Mouse (Mus musculus): ENCODE data around the gene Zbtb22. TPM values are rescaled to one million over a fixed set of nuclear protein-coding genes. Genes with fewer than 3 reads are reported as not detected.
A peak's percentile ranks its signal among the peaks of the same experiment; 100 is the strongest.
"Not testable (repeated sequence)": the region's sequence is repeated elsewhere in the genome, so short reads cannot be mapped to it uniquely, and the experiment has no call there.

The Zbtb22 gene
- polyA plus RNA-seq, 1 experiment from 2014 or later: 11.4 TPM

- no peak overlapping the region for H3K4me2 ChIP-seq (replicated peaks)
- 0 out of 2 replicates have a peak, but pooled peaks cover 4% of the 10 kb centered on the region for H3K4me1 ChIP-seq (replicated peaks; ENCODE audit: control insufficient read depth, insufficient read depth, low read length)
- H3K9ac ChIP-seq: no peak overlapping the region
- no peaks in the 10 kb centered on the region for H3K9me3 ChIP-seq (ENCODE audit: control insufficient read depth, low read length)
- no peak overlapping the region for H3K27ac ChIP-seq
- H3K36me3 ChIP-seq (replicated peaks; ENCODE audit: control insufficient read depth, insufficient read depth): no peaks in the 10 kb centered on the region
- DNase-seq (ENCODE audit: low spot score): no peak
- no peak overlapping the region for H3K4me3 ChIP-seq (replicated peaks; ENCODE audit: low read length)
- no peak for ATAC-seq (ENCODE audit: low FRiP score)
- H3K27me3 ChIP-seq (ENCODE audit: control insufficient read depth, insufficient read depth, low read length): no peaks in the 10 kb centered on the region
- 65% methylated on average over 2 of the region's 2 CpGs for WGBS
Observed at GRCm38 (mm10) chr17:33891357-33891756, 24.3 kb upstream of the Zbtb22 start.

- not testable (repeated sequence) for DNase-seq (ENCODE audit: low spot score); H3K9me3 ChIP-seq (ENCODE audit: control insufficient read depth, low read length); H3K27ac ChIP-seq; H3K27me3 ChIP-seq (ENCODE audit: control insufficient read depth, insufficient read depth, low read length); ATAC-seq (ENCODE audit: low FRiP score); H3K4me1 ChIP-seq (replicated peaks; ENCODE audit: control insufficient read depth, insufficient read depth, low read length); H3K4me2 ChIP-seq (replicated peaks); H3K9ac ChIP-seq; H3K4me3 ChIP-seq (replicated peaks; ENCODE audit: low read length); H3K36me3 ChIP-seq (replicated peaks; ENCODE audit: control insufficient read depth, insufficient read depth)
- WGBS: 65% methylated on average over 6 of the region's 6 CpGs
Observed at GRCm38 (mm10) chr17:33891892-33892291, 23.8 kb upstream of the Zbtb22 start.

GRCm38 (mm10) chr17:33892429-33892828 is 23.3 kb upstream of the Zbtb22 start:
- no peak overlapping the region for H3K9ac ChIP-seq
- no peak for ATAC-seq (ENCODE audit: low FRiP score)
- no peak overlapping the region for H3K4me2 ChIP-seq (replicated peaks)
- H3K9me3 ChIP-seq (ENCODE audit: control insufficient read depth, low read length): no peaks in the 10 kb centered on the region
- DNase-seq (ENCODE audit: low spot score): no peak
- H3K4me3 ChIP-seq (replicated peaks; ENCODE audit: low read length): no peak overlapping the region
- 0 out of 2 replicates have a peak, but pooled peaks cover 4% of the 10 kb centered on the region for H3K4me1 ChIP-seq (replicated peaks; ENCODE audit: control insufficient read depth, insufficient read depth, low read length)
- H3K27ac ChIP-seq: no peak overlapping the region
- H3K36me3 ChIP-seq (replicated peaks; ENCODE audit: control insufficient read depth, insufficient read depth): no peaks in the 10 kb centered on the region
- no peaks in the 10 kb centered on the region for H3K27me3 ChIP-seq (ENCODE audit: control insufficient read depth, insufficient read depth, low read length)
- WGBS: 17% methylated on average over 7 of the region's 7 CpGs

- H3K9me3 ChIP-seq (ENCODE audit: control insufficient read depth, low read length); DNase-seq (ENCODE audit: low spot score); H3K27me3 ChIP-seq (ENCODE audit: control insufficient read depth, insufficient read depth, low read length); H3K36me3 ChIP-seq (replicated peaks; ENCODE audit: control insufficient read depth, insufficient read depth); H3K4me3 ChIP-seq (replicated peaks; ENCODE audit: low read length); H3K4me2 ChIP-seq (replicated peaks); H3K9ac ChIP-seq; H3K4me1 ChIP-seq (replicated peaks; ENCODE audit: control insufficient read depth, insufficient read depth, low read length); H3K27ac ChIP-seq; ATAC-seq (ENCODE audit: low FRiP score): not testable (repeated sequence)
- WGBS: 76% methylated on average over 4 of the region's 4 CpGs
Observed at GRCm38 (mm10) chr17:33893011-33893410, 22.7 kb upstream of the Zbtb22 start.

- no peaks in the 10 kb centered on the region for H3K36me3 ChIP-seq (replicated peaks; ENCODE audit: control insufficient read depth, insufficient read depth)
- no peaks in the 10 kb centered on the region for H3K9me3 ChIP-seq (ENCODE audit: control insufficient read depth, low read length)
- H3K4me2 ChIP-seq (replicated peaks): no peak overlapping the region
- WGBS: 46% methylated on average over 6 of the region's 6 CpGs
- ATAC-seq (ENCODE audit: low FRiP score) (no peak), DNase-seq (ENCODE audit: low spot score) (peak; percentile 63)
- H3K4me1 ChIP-seq (replicated peaks; ENCODE audit: control insufficient read depth, insufficient read depth, low read length): no peaks in the 10 kb centered on the region
- H3K9ac ChIP-seq: no peak overlapping the region
- H3K4me3 ChIP-seq (replicated peaks; ENCODE audit: low read length): no peak overlapping the region
- no peak overlapping the region for H3K27ac ChIP-seq
- no peaks in the 10 kb centered on the region for H3K27me3 ChIP-seq (ENCODE audit: control insufficient read depth, insufficient read depth, low read length)
Observed at GRCm38 (mm10) chr17:33897114-33897794, 18.4 kb upstream of the Zbtb22 start.

- H3K36me3 ChIP-seq (replicated peaks; ENCODE audit: control insufficient read depth, insufficient read depth); H3K4me1 ChIP-seq (replicated peaks; ENCODE audit: control insufficient read depth, insufficient read depth, low read length); H3K9me3 ChIP-seq (ENCODE audit: control insufficient read depth, low read length); H3K9ac ChIP-seq; H3K4me2 ChIP-seq (replicated peaks); DNase-seq (ENCODE audit: low spot score); H3K4me3 ChIP-seq (replicated peaks; ENCODE audit: low read length); H3K27ac ChIP-seq; H3K27me3 ChIP-seq (ENCODE audit: control insufficient read depth, insufficient read depth, low read length); ATAC-seq (ENCODE audit: low FRiP score): not testable (repeated sequence)
- WGBS: 87% methylated on average over 4 of the region's 4 CpGs
Observed at GRCm38 (mm10) chr17:33898193-33898592, 17.5 kb upstream of the Zbtb22 start.

- no peak overlapping the region for H3K4me3 ChIP-seq (replicated peaks; ENCODE audit: low read length)
- no peaks in the 10 kb centered on the region for H3K36me3 ChIP-seq (replicated peaks; ENCODE audit: control insufficient read depth, insufficient read depth)
- 86% methylated on average over 4 of the region's 4 CpGs for WGBS
- no peaks in the 10 kb centered on the region for H3K9me3 ChIP-seq (ENCODE audit: control insufficient read depth, low read length)
- DNase-seq (ENCODE audit: low spot score) (no peak), ATAC-seq (ENCODE audit: low FRiP score) (no peak)
- no peak overlapping the region for H3K9ac ChIP-seq
- no peak overlapping the region for H3K27ac ChIP-seq
- H3K27me3 ChIP-seq (ENCODE audit: control insufficient read depth, insufficient read depth, low read length): no peaks in the 10 kb centered on the region
- no peak overlapping the region for H3K4me2 ChIP-seq (replicated peaks)
- no peaks in the 10 kb centered on the region for H3K4me1 ChIP-seq (replicated peaks; ENCODE audit: control insufficient read depth, insufficient read depth, low read length)
Observed at GRCm38 (mm10) chr17:33899642-33900041, 16.1 kb upstream of the Zbtb22 start.

- no peaks in the 10 kb centered on the region for H3K4me1 ChIP-seq (replicated peaks; ENCODE audit: control insufficient read depth, insufficient read depth, low read length)
- no peak overlapping the region for H3K4me3 ChIP-seq (replicated peaks; ENCODE audit: low read length)
- DNase-seq (ENCODE audit: low spot score) (no peak), ATAC-seq (ENCODE audit: low FRiP score) (no peak)
- H3K27ac ChIP-seq: no peak overlapping the region
- H3K27me3 ChIP-seq (ENCODE audit: control insufficient read depth, insufficient read depth, low read length): no peaks in the 10 kb centered on the region
- WGBS: 74% methylated on average over 7 of the region's 7 CpGs
- no peak overlapping the region for H3K9ac ChIP-seq
- H3K36me3 ChIP-seq (replicated peaks; ENCODE audit: control insufficient read depth, insufficient read depth): no peaks in the 10 kb centered on the region
- H3K9me3 ChIP-seq (ENCODE audit: control insufficient read depth, low read length): no peaks in the 10 kb centered on the region
- H3K4me2 ChIP-seq (replicated peaks): no peak overlapping the region
Observed at GRCm38 (mm10) chr17:33900281-33900988, 15.3 kb upstream of the Zbtb22 start.

- WGBS: 87% methylated on average over 4 of the region's 4 CpGs
Observed at GRCm38 (mm10) chr17:33900989-33901314, 14.8 kb upstream of the Zbtb22 start.

More at GRCm38 (mm10) chr17:33900989-33901314, 14.8 kb upstream of the Zbtb22 start:
- Histone ChIP-seq H3K9me3 (ENCODE audit: control insufficient read depth, low read length) (no peaks in the 10 kb centered on the region), H3K4me1 (replicated peaks; ENCODE audit: control insufficient read depth, insufficient read depth, low read length) (no peaks in the 10 kb centered on the region), H3K4me3 (replicated peaks; ENCODE audit: low read length) (no peak overlapping the region), H3K27ac (no peak overlapping the region), H3K27me3 (ENCODE audit: control insufficient read depth, insufficient read depth, low read length) (no peaks in the 10 kb centered on the region), H3K36me3 (replicated peaks; ENCODE audit: control insufficient read depth, insufficient read depth) (no peaks in the 10 kb centered on the region), H3K4me2 (replicated peaks) (no peak overlapping the region), H3K9ac (no peak overlapping the region)
- no peak for ATAC-seq (ENCODE audit: low FRiP score)
- no peak for DNase-seq (ENCODE audit: low spot score)

Measured in hindbrain, embryonic 14.5 days (tissue).